Mouse (Mus musculus): ENCODE results near the gene Pigg. TPM values are rescaled to one million over a fixed set of nuclear protein-coding genes. Genes with fewer than 3 reads are reported as not detected.

The Pigg gene
- total and polyA plus RNA-seq, 3 experiments: 6.7 to 11.2 TPM; not detected in 1

DNA sequence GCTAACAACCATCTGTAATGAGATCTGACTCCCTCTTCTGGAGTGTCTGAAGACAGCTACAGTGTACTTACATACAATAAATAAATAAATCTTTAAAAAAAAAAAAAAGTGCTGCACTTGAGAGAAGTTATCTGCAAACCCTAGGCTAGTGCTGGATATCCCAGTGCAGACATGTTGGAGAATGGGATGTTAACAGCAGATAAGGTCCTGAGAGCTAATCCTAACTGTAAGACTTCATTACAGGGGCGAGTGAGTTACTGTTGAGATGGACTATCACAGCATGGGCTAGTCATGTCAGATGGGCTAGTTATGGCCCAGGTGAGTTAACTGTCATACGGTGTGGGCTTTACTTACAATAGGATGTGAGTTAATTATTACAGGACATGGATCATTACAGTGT, 41.6 kb downstream of the Pigg start:
- H3K4me1 ChIP-seq (ENCODE audit: control insufficient read depth in 1 of 2, insufficient read depth in 2 of 2, low read length in 2 of 2): no peaks in the 10 kb centered on the region

DNA sequence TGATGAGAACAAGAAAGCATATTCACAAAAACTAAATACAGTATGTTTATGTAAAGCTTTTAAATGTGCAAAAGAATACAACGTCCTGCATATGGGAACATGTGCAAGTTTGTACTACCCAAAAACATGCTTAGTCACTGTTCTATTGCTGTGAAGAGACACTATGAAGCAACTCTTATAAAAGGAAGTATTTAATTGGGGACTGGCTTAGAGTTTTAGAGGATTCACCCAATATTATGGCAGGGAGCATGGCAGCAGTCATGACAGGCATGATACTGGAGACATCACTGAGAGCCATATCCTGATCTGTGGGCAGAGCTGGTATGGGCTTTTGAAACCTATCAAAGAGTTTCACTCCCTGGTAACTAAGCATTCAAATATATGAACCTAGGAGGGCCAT, 45.5 kb downstream of the Pigg start:
- no peak for TF ChIP-seq UBTF (IDR thresholded peaks at IDR 0.05; ENCODE audit: borderline replicate concordance, insufficient read depth, low read depth, low read length)

More for the DNA sequence above, 41.6 kb downstream of the Pigg start:
- Histone ChIP-seq H3K36me3 (ENCODE audit: control insufficient read depth in 1 of 2, insufficient read depth in 2 of 2, low read length in 2 of 2) (no peaks in the 10 kb centered on the region), H3K27ac (ENCODE audit: control insufficient read depth, low read depth, low read length) (no peak overlapping the region), H3K9ac (ENCODE audit: control insufficient read depth, low read depth, low read length, poor library complexity, severe bottlenecking) (no peak overlapping the region), H3K4me3 (ENCODE audit: control insufficient read depth in 1 of 2, insufficient read depth in 1 of 2, low read depth in 2 of 2, low read length in 2 of 2) (no peak overlapping the region), H3K79me2 (ENCODE audit: control insufficient read depth, insufficient read depth, low read length, poor library complexity) (no peaks in the 10 kb centered on the region), H3K27me3 (ENCODE audit: control insufficient read depth in 1 of 2, insufficient read depth in 2 of 2, low read length in 2 of 2) (no peaks in the 10 kb centered on the region), H3K9me3 (replicated peaks; ENCODE audit: insufficient read depth, low read length) (no peaks in the 10 kb centered on the region)
- TF ChIP-seq NELFE (IDR thresholded peaks at IDR 0.05; ENCODE audit: low read depth, low read length) (no peak), EP300 (IDR thresholded peaks at IDR 0.05; ENCODE audit: low read depth in 1 of 2, low read length in 2 of 2) (peak; percentile 16 to 22; a peak in 1 of 4 replicates)
- DNase-seq (ENCODE audit: low read depth, low spot score): peak; percentile 23

DNA sequence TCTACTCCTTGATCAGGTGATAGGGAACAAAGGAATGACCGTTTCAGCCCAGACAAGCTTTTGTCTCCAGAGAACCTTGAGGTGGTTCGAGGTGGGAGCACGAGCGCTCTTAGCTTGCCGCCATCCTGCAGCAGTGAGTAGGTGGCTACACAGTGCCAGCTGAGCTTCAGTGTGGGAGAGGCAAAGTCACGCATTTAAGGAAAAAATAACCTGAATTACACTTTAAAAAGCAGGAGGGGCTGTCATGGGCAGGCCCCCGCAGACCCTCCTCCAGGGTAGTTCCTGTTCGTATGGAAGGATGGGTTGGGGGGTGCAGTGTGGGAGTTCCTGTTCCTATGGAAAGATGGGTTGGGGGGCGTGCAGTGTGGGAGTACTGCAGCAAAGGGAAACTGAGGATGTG, 47.1 kb downstream of the Pigg start:
- no peaks in the 10 kb centered on the region for H3K79me2 ChIP-seq (ENCODE audit: control insufficient read depth, insufficient read depth, low read length, poor library complexity)
- H3K9me3 ChIP-seq (replicated peaks; ENCODE audit: insufficient read depth, low read length): no peaks in the 10 kb centered on the region
- DNase-seq (ENCODE audit: low read depth, low spot score): no peak
- H3K9ac ChIP-seq (ENCODE audit: control insufficient read depth, low read depth, low read length, poor library complexity, severe bottlenecking): no peak overlapping the region
- no peak overlapping the region for H3K4me3 ChIP-seq (ENCODE audit: control insufficient read depth in 1 of 2, insufficient read depth in 1 of 2, low read depth in 2 of 2, low read length in 2 of 2)
- H3K27ac ChIP-seq (ENCODE audit: control insufficient read depth, low read depth, low read length): no peak overlapping the region
- no peaks in the 10 kb centered on the region for H3K36me3 ChIP-seq (ENCODE audit: control insufficient read depth in 1 of 2, insufficient read depth in 2 of 2, low read length in 2 of 2)
- TF ChIP-seq GATA1 (IDR thresholded peaks at IDR 0.05; ENCODE audit: low read depth, low read length) (no peak), USF2 (IDR thresholded peaks at IDR 0.05; ENCODE audit: borderline replicate concordance in 1 of 2, insufficient read depth in 1 of 2, low read depth in 1 of 2, low read length in 2 of 2) (no peak), POLR2AphosphoS2 (IDR thresholded peaks at IDR 0.05; ENCODE audit: low read length) (no peak), ETS1 (IDR thresholded peaks at IDR 0.05; ENCODE audit: low read depth, low read length) (no peak), E2F4 (IDR thresholded peaks at IDR 0.05; ENCODE audit: borderline replicate concordance, low read depth, low read length) (no peak), TCF12 (IDR thresholded peaks at IDR 0.05; ENCODE audit: low read depth, low read length) (no peak), HCFC1 (IDR thresholded peaks at IDR 0.05; ENCODE audit: low read depth, low read length) (no peak), MXI1 (IDR thresholded peaks at IDR 0.05; ENCODE audit: low read depth, low read length) (no peak), GABPA (IDR thresholded peaks at IDR 0.05; ENCODE audit: low read depth, low read length) (no peak), CTCF (IDR thresholded peaks at IDR 0.05 in 2 of 3, conservative IDR thresholded peaks at IDR 0.05 in 1 of 3; ENCODE audit: control insufficient read depth in 1 of 3, insufficient read depth in 1 of 3, low read depth in 2 of 3, low read length in 3 of 3, poor library complexity in 1 of 3, severe bottlenecking in 1 of 3) (no peak)
- H3K4me1 ChIP-seq (ENCODE audit: control insufficient read depth in 1 of 2, insufficient read depth in 2 of 2, low read length in 2 of 2): no peaks in the 10 kb centered on the region
- no peaks in the 10 kb centered on the region for H3K27me3 ChIP-seq (ENCODE audit: control insufficient read depth in 1 of 2, insufficient read depth in 2 of 2, low read length in 2 of 2)

More for the DNA sequence above, 45.5 kb downstream of the Pigg start:
- H3K79me2 ChIP-seq (ENCODE audit: control insufficient read depth, insufficient read depth, low read length, poor library complexity): no peaks in the 10 kb centered on the region
- no peak overlapping the region for H3K4me3 ChIP-seq (ENCODE audit: control insufficient read depth in 1 of 2, insufficient read depth in 1 of 2, low read depth in 2 of 2, low read length in 2 of 2)
- H3K4me1 ChIP-seq (ENCODE audit: control insufficient read depth in 1 of 2, insufficient read depth in 2 of 2, low read length in 2 of 2): no peaks in the 10 kb centered on the region
- no peaks in the 10 kb centered on the region for H3K36me3 ChIP-seq (ENCODE audit: control insufficient read depth in 1 of 2, insufficient read depth in 2 of 2, low read length in 2 of 2)
- H3K27ac ChIP-seq (ENCODE audit: control insufficient read depth, low read depth, low read length): no peak overlapping the region
- no peaks in the 10 kb centered on the region for H3K9me3 ChIP-seq (replicated peaks; ENCODE audit: insufficient read depth, low read length)
- H3K9ac ChIP-seq (ENCODE audit: control insufficient read depth, low read depth, low read length, poor library complexity, severe bottlenecking): no peak overlapping the region
- no peaks in the 10 kb centered on the region for H3K27me3 ChIP-seq (ENCODE audit: control insufficient read depth in 1 of 2, insufficient read depth in 2 of 2, low read length in 2 of 2)
- DNase-seq (ENCODE audit: low read depth, low spot score): no peak

Measured in MEL (cell line).